Mouse (Mus musculus) small intestine, adult 2 months (tissue): ENCODE results near the gene Pcmt1. TPM values are rescaled to one million over a fixed set of nuclear protein-coding genes. Genes with fewer than 3 reads are reported as not detected.
A peak's percentile ranks its signal among the peaks of the same experiment; 100 is the strongest.

Experiments used
- H3K27ac ChIP-seq: fragments of 200-500 bp; 2 replicates; pipeline ENCODE4 v1.5.1; 2012; ENCODE audit warnings: low read depth, low read length, control low read depth, inconsistent platforms; ENCODE audit not compliant: insufficient read depth
- H3K27me3 ChIP-seq: fragments of 200-500 bp; 2 replicates; pipeline ENCODE4 v1.6.1; 2012; ENCODE audit warnings: mild to moderate bottlenecking, moderate library complexity, low read length, inconsistent platforms; ENCODE audit not compliant: control insufficient read depth, insufficient read depth
- H3K36me3 ChIP-seq: fragments of 200-500 bp; 2 replicates; pipeline ENCODE4 v1.6.1; 2012; ENCODE audit warnings: mild to moderate bottlenecking, low read length, control low read depth, inconsistent platforms; ENCODE audit not compliant: control insufficient read depth, insufficient read depth
- H3K4me1 ChIP-seq: fragments of 200-500 bp; 2 replicates; pipeline ENCODE4 v1.6.1; 2012; ENCODE audit warnings: low read length, inconsistent platforms, mixed read lengths; ENCODE audit not compliant: control insufficient read depth, insufficient read depth, insufficient read length
- H3K4me3 ChIP-seq: fragments of 200-500 bp; 2 replicates; pipeline ENCODE4 v1.5.1; 2012; ENCODE audit warnings: low read depth, mild to moderate bottlenecking, control low read depth, inconsistent platforms, low read length, moderate library complexity
- CTCF ChIP-seq: fragments of 200-500 bp; IDR thresholded peaks from 2 replicates; pipeline ENCODE4 v1.5.1; 2012; ENCODE audit warnings: low read depth, mild to moderate bottlenecking, control low read depth, inconsistent platforms, low read length, moderate library complexity, mixed read lengths; ENCODE audit not compliant: insufficient replicate concordance, insufficient read length; ENCODE audit errors: extremely low read depth
- POLR2A ChIP-seq: fragments of 200-500 bp; IDR thresholded peaks from 2 replicates; pipeline ENCODE4 v1.6.1; 2012; ENCODE audit warnings: low read depth, mild to moderate bottlenecking, control low read depth, inconsistent platforms, low read length, moderate library complexity
- WGBS: fragments of 180-500 bp; shearing (Covaris S2); methylation state at CpG from one replicate; pipeline ENCODE4 v1.1.7; 2018; 5-methylcytosine and 5-hydroxymethylcytosine counted together
- polyA plus RNA-seq: library from polyadenylated mRNA; depleted of rRNA; stranded (reverse); fragments of >200 nt; gene quantifications from 2 replicates; pipeline ENCODE4 v1.2.3, GENCODE M21; 2012; rRNA removed

Pcmt1 gene
- polyA plus RNA-seq = 8.6 and 14.7 TPM in 2 replicates

GRCm38 (mm10) chr10:7680731-7681301, at the start of gene Pcmt1, which contains the start of gene Lats1:
TSS of gene Pcmt1 (minus strand) at chr10:7681136.
TSS of gene Lats1 (plus strand) at chr10:7681214.
- under 1% methylated on average over 61 of the region's 65 CpGs for WGBS
- Histone ChIP-seq H3K36me3 (peaks cover 4% of the 10 kb centered on the region), H3K4me3 (peak within 1 kb of the TSS; percentile 96), H3K27me3 (no peaks in the 10 kb centered on the region), H3K27ac (peak within 1 kb of the TSS; percentile 89), H3K4me1 (peaks cover 5% of the 10 kb centered on the region)
- no peak for TF ChIP-seq CTCF
- TF ChIP-seq POLR2A = peak; percentile 79

- Histone ChIP-seq H3K4me1 (peaks cover 2% of the 10 kb centered on the region), H3K36me3 (no peaks in the 10 kb centered on the region), H3K27ac (no peak overlapping the region), H3K27me3 (no peaks in the 10 kb centered on the region), H3K4me3 (no peak overlapping the region)
- TF ChIP-seq POLR2A = no peak
- no peak for TF ChIP-seq CTCF
- 11% methylated on average over 3 of the region's 3 CpGs for WGBS
These were observed 46.1 kb upstream of the Pcmt1 start for GRCm38 (mm10) chr10:7727011-7727410.

GRCm38 (mm10) chr10:7726501-7726812, 45.5 kb upstream of the Pcmt1 start:
- H3K27ac ChIP-seq = peak overlapping the region; percentile 32; the same call in 1 of the 2 replicates
- peak overlapping the region; percentile 67 for H3K4me3 ChIP-seq
- 0% methylated on average over 8 of the region's 8 CpGs for WGBS
- no peaks in the 10 kb centered on the region for H3K36me3 ChIP-seq
- H3K4me1 ChIP-seq = peaks cover 2% of the 10 kb centered on the region
- H3K27me3 ChIP-seq = no peaks in the 10 kb centered on the region
- TF ChIP-seq POLR2A (no peak), CTCF (no peak)

DNA sequence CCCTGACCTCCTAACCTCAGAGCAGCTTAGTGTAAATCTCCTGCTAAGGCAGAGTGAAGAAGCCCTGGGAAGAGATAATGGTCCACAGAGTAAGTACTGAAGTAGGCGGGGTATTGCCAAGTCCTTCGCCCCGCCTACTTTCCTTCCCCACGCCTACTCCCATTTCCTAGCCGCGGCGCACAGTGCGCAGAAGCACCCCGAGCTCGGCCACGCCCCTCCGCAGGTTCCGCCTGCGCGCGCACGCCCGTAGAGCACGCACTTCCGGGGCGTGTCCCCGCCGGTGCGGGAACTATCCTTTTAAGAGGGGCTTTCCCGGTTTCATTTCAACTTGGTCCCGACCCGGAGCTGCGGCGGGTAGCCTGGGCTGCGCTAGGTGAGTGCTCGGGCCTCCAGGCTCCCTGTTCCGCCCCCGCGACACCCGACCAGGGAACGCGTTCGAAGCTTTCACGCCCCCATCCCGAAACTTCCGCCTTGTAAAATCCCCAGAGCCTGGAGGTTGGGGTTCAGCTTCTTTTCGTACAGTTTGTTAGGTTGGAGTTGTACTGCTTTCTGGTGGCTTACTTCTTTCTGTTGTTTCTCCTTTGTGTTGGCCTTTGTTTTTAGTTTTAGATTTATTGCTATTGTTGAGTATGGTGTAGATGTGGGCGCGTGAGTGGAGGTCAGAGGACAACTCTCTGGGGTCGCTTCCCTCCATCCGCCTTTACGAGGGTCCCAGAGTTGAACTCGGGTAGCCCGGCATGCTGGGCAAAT, 45.0 kb upstream of the Pcmt1 start, which contains the start of gene Katna1:
Gene Katna1, plus strand, starts transcription at position 250 of the 750 bp plus-strand sequence.
- peak within 1 kb of the TSS; percentile 67 for H3K4me3 ChIP-seq
- no peaks in the 10 kb centered on the region for H3K27me3 ChIP-seq
- no peak for TF ChIP-seq CTCF
- TF ChIP-seq POLR2A = peak; percentile 65; the same call in 1 of the 2 replicates
- peak within 1 kb of the TSS; percentile 32 for H3K27ac ChIP-seq
- H3K36me3 ChIP-seq = no peaks in the 10 kb centered on the region
- WGBS = under 1% methylated on average over 49 of the region's 49 CpGs
- H3K4me1 ChIP-seq = peaks cover 2% of the 10 kb centered on the region

GRCm38 (mm10) chr10:7715056-7715455, 34.1 kb upstream of the Pcmt1 start:
- no peaks in the 10 kb centered on the region for H3K4me1 ChIP-seq
- peaks cover 38% of the 10 kb centered on the region for H3K36me3 ChIP-seq
- WGBS = 65% methylated on average over 7 of the region's 7 CpGs
- TF ChIP-seq CTCF (no peak), POLR2A (no peak)
- H3K27me3 ChIP-seq = no peaks in the 10 kb centered on the region
- H3K4me3 ChIP-seq = no peak overlapping the region
- no peak overlapping the region for H3K27ac ChIP-seq

DNA sequence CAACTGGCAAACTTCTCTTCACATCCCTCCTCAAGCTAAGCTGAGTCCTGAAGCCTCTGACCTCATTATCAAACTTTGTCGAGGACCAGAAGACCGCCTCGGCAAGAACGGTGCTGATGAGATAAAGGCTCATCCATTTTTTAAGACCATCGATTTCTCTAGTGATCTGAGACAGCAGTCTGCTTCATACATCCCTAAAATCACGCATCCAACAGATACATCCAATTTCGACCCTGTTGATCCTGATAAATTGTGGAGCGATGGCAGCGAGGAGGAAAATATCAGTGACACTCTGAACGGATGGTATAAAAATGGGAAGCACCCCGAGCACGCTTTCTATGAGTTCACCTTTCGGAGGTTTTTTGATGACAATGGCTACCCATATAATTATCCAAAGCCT, 31.6 kb upstream of the Pcmt1 start:
- 92% methylated on average over 13 of the region's 13 CpGs for WGBS
- H3K4me3 ChIP-seq = no peak overlapping the region
- H3K36me3 ChIP-seq = peaks cover 46% of the 10 kb centered on the region
- H3K27ac ChIP-seq = no peak overlapping the region
- TF ChIP-seq POLR2A (no peak), CTCF (no peak)
- no peaks in the 10 kb centered on the region for H3K4me1 ChIP-seq
- H3K27me3 ChIP-seq = no peaks in the 10 kb centered on the region

GRCm38 (mm10) chr10:7710121-7710520, 29.2 kb upstream of the Pcmt1 start:
- TF ChIP-seq POLR2A (no peak), CTCF (no peak)
- 81% methylated on average over 5 of the region's 5 CpGs for WGBS
- Histone ChIP-seq H3K4me1 (no peaks in the 10 kb centered on the region), H3K27me3 (no peaks in the 10 kb centered on the region), H3K36me3 (peaks cover 54% of the 10 kb centered on the region), H3K4me3 (no peak overlapping the region), H3K27ac (no peak overlapping the region)
